Mouse (Mus musculus) heart, postnatal 0 days (tissue): ENCODE data around the gene Entpd1. TPM values are rescaled to one million over a fixed set of nuclear protein-coding genes. Genes with fewer than 3 reads are reported as not detected.
A peak's percentile ranks its signal among the peaks of the same experiment; 100 is the strongest.

Experiments
- ATAC-seq: fragments of 200-750 bp; cut with Nextera tagmentation; 2 replicates; pipeline ENCODE4 v1.8.0; 2017; ENCODE audit warnings: low read depth, moderate number of reproducible peaks, moderate library complexity; ENCODE audit not compliant: insufficient read depth
- DNase-seq: peaks from one replicate; pipeline ENCODE4 v3.0.0-alpha.2; 2016; ENCODE audit warnings: low spot score
- H3K27ac ChIP-seq: fragments of 300-500 bp; sonication (generic); 2 replicates; pipeline ENCODE4 v1.5.1; 2014; ENCODE audit warnings: low read depth, mild to moderate bottlenecking
- H3K27me3 ChIP-seq: fragments of 300-500 bp; sonication (generic); 2 replicates; pipeline ENCODE4 v1.6.1; 2014; ENCODE audit warnings: low read length, mixed read lengths; ENCODE audit not compliant: control insufficient read depth, insufficient read depth
- H3K36me3 ChIP-seq: fragments of 300-500 bp; sonication (generic); replicated peaks from 2 replicates; pipeline ENCODE4 v1.6.1; 2014; ENCODE audit warnings: low read length, mixed read lengths; ENCODE audit not compliant: control insufficient read depth, insufficient read depth
- H3K4me1 ChIP-seq: fragments of 300-500 bp; sonication (generic); 2 replicates; pipeline ENCODE4 v1.6.1; 2014; ENCODE audit warnings: antibody characterized with exemption; ENCODE audit not compliant: control insufficient read depth, insufficient read depth
- H3K4me2 ChIP-seq: fragments of 300-500 bp; sonication (generic); 2 replicates; pipeline ENCODE4 v1.6.1; 2014; ENCODE audit warnings: low read depth, mild to moderate bottlenecking, low read length, moderate library complexity
- H3K4me3 ChIP-seq: fragments of 300-500 bp; sonication (generic); 2 replicates; pipeline ENCODE4 v1.5.1; 2014; ENCODE audit warnings: low read depth, low read length
- H3K9ac ChIP-seq: fragments of 300-500 bp; sonication (generic); replicated peaks from 2 replicates; pipeline ENCODE4 v1.6.1; 2014; ENCODE audit warnings: low read depth, low read length, mixed read lengths
- H3K9me3 ChIP-seq: fragments of 300-500 bp; sonication (generic); replicated peaks from 2 replicates; pipeline ENCODE4 v1.6.1; 2016; ENCODE audit warnings: low read length; ENCODE audit not compliant: control insufficient read depth
- CTCF ChIP-seq: IDR thresholded peaks from 2 replicates; pipeline ENCODE4 v1.5.1; 2016; ENCODE audit warnings: antibody characterized with exemption, control low read depth, low read depth
- EP300 ChIP-seq: IDR thresholded peaks from 2 replicates; pipeline ENCODE4 v1.6.1; 2016; ENCODE audit warnings: antibody characterized with exemption, low read depth
- WGBS: fragments of 180-500 bp; shearing (Covaris S2); extraction: QIAGEN DNeasy Blood & Tissue Kit; methylation state at CpG from one replicate; pipeline ENCODE4 v1.1.7; 2014; 5-methylcytosine and 5-hydroxymethylcytosine counted together
- polyA plus RNA-seq: library from polyadenylated mRNA; unstranded; fragments of >200 nt; fragmentation: Nextera tagmentation; extraction: Ambion mirVana; gene quantifications from 2 replicates; pipeline ENCODE4 v1.2.1, GENCODE M21; 2015
- total RNA-seq: library from RNA; depleted of rRNA; stranded (reverse); fragments of >200 nt; gene quantifications from 2 replicates; pipeline ENCODE4 v1.2.3, GENCODE M21; 2014; ENCODE audit warnings: low replicate concordance

Gene Entpd1
- total and polyA plus RNA-seq, 2 experiments from 2014 or later = 10.3 to 31.7 TPM

GRCm38 (mm10) chr19:40754311-40754710 lies 142.1 kb downstream of the Entpd1 start:
- Histone ChIP-seq H3K36me3 (no peaks in the 10 kb centered on the region), H3K27ac (no peak overlapping the region), H3K27me3 (no peaks in the 10 kb centered on the region), H3K9me3 (peaks cover 3% of the 10 kb centered on the region; the same call in 1 of the 2 replicates), H3K9ac (no peak overlapping the region), H3K4me3 (no peak overlapping the region), H3K4me1 (no peaks in the 10 kb centered on the region), H3K4me2 (no peak overlapping the region)
- 77% methylated on average over 2 of the region's 2 CpGs for WGBS
- no peak for ATAC-seq
- no peak for DNase-seq
- TF ChIP-seq CTCF (peak; percentile 41), EP300 (no peak)

- Histone ChIP-seq H3K27me3 (peaks cover 7% of the 10 kb centered on the region; the same call in 1 of the 2 replicates), H3K4me1 (no peaks in the 10 kb centered on the region), H3K9me3 (no peaks in the 10 kb centered on the region), H3K36me3 (no peaks in the 10 kb centered on the region), H3K9ac (no peak overlapping the region), H3K27ac (no peak overlapping the region), H3K4me3 (no peak overlapping the region), H3K4me2 (no peak overlapping the region)
- DNase-seq (no peak), ATAC-seq (no peak)
- 76% methylated on average over 2 of the region's 2 CpGs for WGBS
- TF ChIP-seq EP300 (no peak), CTCF (no peak)
Observed at GRCm38 (mm10) chr19:40760071-40760470, 147.9 kb downstream of the Entpd1 start.

DNA sequence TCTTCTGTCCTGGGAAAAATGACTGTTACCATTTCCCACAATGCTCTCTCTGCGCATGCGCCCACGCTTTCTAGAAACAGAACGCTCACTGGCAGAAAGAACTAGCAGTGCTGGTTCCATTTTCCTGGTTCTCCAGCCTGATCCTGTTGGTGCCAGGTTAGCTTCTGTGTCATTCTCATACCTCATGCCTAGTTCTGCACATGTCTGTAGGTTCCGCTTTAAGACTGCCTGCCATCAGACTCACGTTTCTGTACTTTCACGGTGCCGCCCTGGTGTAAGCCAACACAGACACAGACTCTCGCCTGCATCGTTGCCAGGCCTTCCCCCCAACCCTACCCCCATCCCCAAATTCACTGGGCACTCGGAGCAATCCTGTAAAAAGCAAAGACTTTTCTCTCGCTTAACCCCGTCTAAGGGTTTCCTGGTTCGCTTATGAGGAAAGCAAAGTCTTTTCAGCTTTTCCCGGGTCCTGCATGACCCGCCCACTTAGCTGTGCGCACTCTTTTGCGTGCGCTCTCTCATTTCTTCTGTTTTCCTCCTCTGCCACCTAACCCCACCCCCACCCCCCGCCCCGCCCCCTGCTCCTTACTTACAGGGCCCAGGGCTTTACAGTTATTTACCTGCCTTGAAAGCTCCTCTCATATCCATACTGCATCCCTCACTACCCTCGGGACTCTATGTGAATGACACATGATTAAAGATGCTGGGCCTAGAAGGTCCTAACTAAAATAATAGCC lies 150.0 kb downstream of the Entpd1 start:
- Histone ChIP-seq H3K4me3 (peak overlapping the region; percentile 37), H3K9ac (no peak overlapping the region), H3K36me3 (no peaks in the 10 kb centered on the region), H3K9me3 (no peaks in the 10 kb centered on the region), H3K27me3 (peaks cover 7% of the 10 kb centered on the region; the same call in 1 of the 2 replicates), H3K4me2 (peak overlapping the region; percentile 58), H3K27ac (no peak overlapping the region), H3K4me1 (no peaks in the 10 kb centered on the region)
- WGBS = 32% methylated on average over 22 of the region's 22 CpGs
- ATAC-seq (no peak), DNase-seq (no peak)
- TF ChIP-seq EP300 (no peak), CTCF (no peak)

GRCm38 (mm10) chr19:40767189-40767588 lies 155.0 kb downstream of the Entpd1 start:
- peaks cover 14% of the 10 kb centered on the region; the same call in 1 of the 2 replicates for H3K27me3 ChIP-seq
- TF ChIP-seq EP300 = no peak
- TF ChIP-seq CTCF = no peak
- no peak for ATAC-seq
- no peak overlapping the region for H3K4me3 ChIP-seq
- no peak overlapping the region for H3K9ac ChIP-seq
- H3K36me3 ChIP-seq = no peaks in the 10 kb centered on the region
- WGBS = 69% methylated on average over 2 of the region's 2 CpGs
- peaks cover 6% of the 10 kb centered on the region for H3K4me1 ChIP-seq
- no peak for DNase-seq
- H3K9me3 ChIP-seq = no peaks in the 10 kb centered on the region
- no peak overlapping the region for H3K27ac ChIP-seq
- H3K4me2 ChIP-seq = no peak overlapping the region

DNA sequence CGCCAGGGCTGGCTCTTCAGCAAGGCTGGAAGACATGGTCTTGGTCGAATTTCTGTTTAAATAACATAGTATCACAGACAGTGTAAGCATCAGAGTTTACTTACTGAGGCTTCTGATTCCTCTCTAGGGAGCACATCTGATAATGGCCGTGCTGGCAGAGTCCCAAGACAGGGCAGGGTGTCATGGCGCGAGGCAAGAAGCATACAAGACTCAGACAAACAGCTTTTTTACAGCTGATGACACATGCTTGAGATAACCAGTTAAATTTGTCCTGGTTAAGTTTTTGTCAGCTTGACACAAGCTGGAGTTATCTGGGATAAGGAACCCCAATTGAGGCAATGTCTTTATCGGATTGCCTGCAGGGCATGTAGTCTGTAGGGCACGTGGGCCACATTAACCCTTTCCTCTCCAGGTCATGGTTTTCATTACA lies 157.2 kb downstream of the Entpd1 start:
- WGBS = 5% methylated on average over 7 of the region's 7 CpGs
- H3K4me3 ChIP-seq = no peak overlapping the region

More for the DNA sequence above, 157.2 kb downstream of the Entpd1 start:
- Histone ChIP-seq H3K27me3 (peaks cover 15% of the 10 kb centered on the region), H3K27ac (no peak overlapping the region), H3K4me1 (peaks cover 6% of the 10 kb centered on the region), H3K4me2 (no peak overlapping the region), H3K9me3 (no peaks in the 10 kb centered on the region), H3K9ac (no peak overlapping the region), H3K36me3 (no peaks in the 10 kb centered on the region)
- 0 out of 2 replicates have a peak, but pooled peaks have one; percentile 27 for ATAC-seq
- TF ChIP-seq CTCF (no peak), EP300 (no peak)
- DNase-seq = peak; percentile 31
